Mouse (Mus musculus) bone marrow macrophage, adult 2 months (primary cell): ENCODE data around the gene Ensa. TPM values are rescaled to one million over a fixed set of nuclear protein-coding genes. Genes with fewer than 3 reads are reported as not detected.

Source experiments
- H3K27ac ChIP-seq: 2 replicates; pipeline ENCODE4 v1.5.1; 2012; ENCODE audit warnings: low read depth, low read length; ENCODE audit not compliant: insufficient read depth
- H3K4me1 ChIP-seq: 2 replicates; pipeline ENCODE4 v1.6.1; 2012; ENCODE audit warnings: low read length; ENCODE audit not compliant: control insufficient read depth, insufficient read depth
- H3K4me3 ChIP-seq: 2 replicates; pipeline ENCODE4 v1.5.1; 2012; ENCODE audit warnings: mild to moderate bottlenecking, low read length, moderate library complexity; ENCODE audit not compliant: insufficient read depth
- CTCF ChIP-seq: IDR thresholded peaks from 2 replicates; pipeline ENCODE4 v1.5.1; 2012; ENCODE audit warnings: low read depth, mild to moderate bottlenecking, low read length, moderate library complexity
- POLR2A ChIP-seq: IDR thresholded peaks from 2 replicates; pipeline ENCODE4 v1.6.1; 2012; ENCODE audit warnings: mild to moderate bottlenecking, low read depth, low read length, borderline replicate concordance
- polyA plus RNA-seq: library from polyadenylated mRNA; stranded (reverse); fragments of >200 nt; gene quantifications from 2 replicates; pipeline ENCODE4 v1.2.4, GENCODE M21; 2012; ENCODE audit not compliant: missing spikeins, insufficient read depth, insufficient read length

Ensa gene
- polyA plus RNA-seq, 1 experiment = 115 TPM

GRCm38 (mm10) chr3:95679551-95679950 is 54.8 kb downstream of the Ensa start:
- no peak overlapping the region for H3K4me3 ChIP-seq
- no peak overlapping the region for H3K27ac ChIP-seq
- TF ChIP-seq POLR2A (no peak), CTCF (no peak)
- H3K4me1 ChIP-seq = peaks cover 22% of the 10 kb centered on the region

- H3K27ac ChIP-seq = no peak overlapping the region
- peaks cover 15% of the 10 kb centered on the region for H3K4me1 ChIP-seq
- TF ChIP-seq CTCF = no peak
- no peak for TF ChIP-seq POLR2A
- H3K4me3 ChIP-seq = no peak overlapping the region
These were observed 55.9 kb downstream of the Ensa start for GRCm38 (mm10) chr3:95680673-95681072.

- H3K4me3 ChIP-seq = no peak overlapping the region
- no peak overlapping the region for H3K27ac ChIP-seq
- peaks cover 9% of the 10 kb centered on the region for H3K4me1 ChIP-seq
- TF ChIP-seq CTCF (no peak), POLR2A (no peak)
These were observed 56.6 kb downstream of the Ensa start for GRCm38 (mm10) chr3:95681365-95681764.

Other genes with a start within 250 kb of the Ensa start
- gene 4930558C23Rik, start 222.2 kb upstream of the Ensa start, polyA plus RNA-seq = not detected in 2 replicates
- gene Arnt, start 190.6 kb upstream of the Ensa start, polyA plus RNA-seq = 41.9 and 43.3 TPM in 2 replicates
- gene Ctsk, start 125.7 kb upstream of the Ensa start, polyA plus RNA-seq = 10.9 and 12.6 TPM in 2 replicates
- 5,285 and 5,524 TPM in 2 replicates for gene Ctss, start 98.2 kb upstream of the Ensa start, polyA plus RNA-seq
- not detected in 2 replicates for gene Hormad1, start 65.3 kb upstream of the Ensa start, polyA plus RNA-seq
- gene Golph3l, start 36.1 kb upstream of the Ensa start, polyA plus RNA-seq = 66.3 and 75.3 TPM in 2 replicates
- gene Mcl1, start 33.8 kb downstream of the Ensa start, polyA plus RNA-seq = 565 and 578 TPM in 2 replicates
- 2.4 and 2.6 TPM in 2 replicates for gene Adamtsl4, start 62.9 kb downstream of the Ensa start, polyA plus RNA-seq
- gene Ecm1, start 114.6 kb downstream of the Ensa start, polyA plus RNA-seq = 155 and 159 TPM in 2 replicates
- 27.0 and 27.8 TPM in 2 replicates for gene Tars2, start 135.2 kb downstream of the Ensa start, polyA plus RNA-seq
- 24.4 and 29.0 TPM in 2 replicates for gene Rprd2, start 193.9 kb downstream of the Ensa start, polyA plus RNA-seq
- 33.0 and 34.9 TPM in 2 replicates for gene Prpf3, start 230.9 kb downstream of the Ensa start, polyA plus RNA-seq
- gene Mrps21, start 246.5 kb downstream of the Ensa start, polyA plus RNA-seq = 227 and 228 TPM in 2 replicates